Mouse (Mus musculus) A20 (cell line): ENCODE results near the gene Pcbd2.

ENCODE experiments used
- DNase-seq: peaks from one replicate; pipeline ENCODE4 v3.0.0-alpha.2; 2011; ENCODE audit warnings: low read depth, low spot score

Gene Pcbd2

GRCm38 (mm10) chr13:55826008-55826671 is 99.0 kb downstream of the Pcbd2 start:
- no peak for DNase-seq
